Mouse (Mus musculus): ENCODE results near the gene Ing2. TPM values are rescaled to one million over a fixed set of nuclear protein-coding genes. Genes with fewer than 3 reads are reported as not detected.

Gene Ing2
- polyA plus RNA-seq, 1 experiment from 2014 or later: 6.0 TPM

- no peak for ATAC-seq
- Histone ChIP-seq H3K4me2 (ENCODE audit: low read length) (no peak overlapping the region), H3K4me1 (replicated peaks; ENCODE audit: control insufficient read depth, insufficient read depth, low read length) (peaks cover under 1% of the 10 kb centered on the region; the same call in 1 of the 2 replicates), H3K27ac (ENCODE audit: low read length) (no peak overlapping the region), H3K36me3 (ENCODE audit: control insufficient read depth, insufficient read depth) (no peaks in the 10 kb centered on the region), H3K4me3 (replicated peaks; ENCODE audit: low read length) (no peak overlapping the region), H3K9me3 (ENCODE audit: control insufficient read depth, low read length) (peaks cover 8% of the 10 kb centered on the region; the same call in 1 of the 2 replicates), H3K9ac (replicated peaks; ENCODE audit: low read depth, low read length) (no peak overlapping the region), H3K27me3 (replicated peaks; ENCODE audit: control insufficient read depth, insufficient read depth, low read length) (no peaks in the 10 kb centered on the region)
- WGBS: 68% methylated on average over 4 of the region's 4 CpGs
Observed at GRCm38 (mm10) chr8:47637152-47637551, 38.2 kb downstream of the Ing2 start.

- Histone ChIP-seq H3K27me3 (replicated peaks; ENCODE audit: control insufficient read depth, insufficient read depth, low read length) (no peaks in the 10 kb centered on the region), H3K36me3 (ENCODE audit: control insufficient read depth, insufficient read depth) (no peaks in the 10 kb centered on the region), H3K27ac (ENCODE audit: low read length) (no peak overlapping the region), H3K9ac (replicated peaks; ENCODE audit: low read depth, low read length) (no peak overlapping the region), H3K4me2 (ENCODE audit: low read length) (no peak overlapping the region), H3K4me1 (replicated peaks; ENCODE audit: control insufficient read depth, insufficient read depth, low read length) (no peaks in the 10 kb centered on the region), H3K9me3 (ENCODE audit: control insufficient read depth, low read length) (0 out of 2 replicates have a peak, but pooled peaks cover 3% of the 10 kb centered on the region), H3K4me3 (replicated peaks; ENCODE audit: low read length) (no peak overlapping the region)
- 83% methylated on average over 3 of the region's 3 CpGs for WGBS
- no peak for ATAC-seq
Observed at GRCm38 (mm10) chr8:47636032-47636431, 39.3 kb downstream of the Ing2 start.

- no peak overlapping the region for H3K27ac ChIP-seq (ENCODE audit: low read length)
- 41% methylated on average over 10 of the region's 10 CpGs for WGBS
- no peaks in the 10 kb centered on the region for H3K27me3 ChIP-seq (replicated peaks; ENCODE audit: control insufficient read depth, insufficient read depth, low read length)
- no peak overlapping the region for H3K9ac ChIP-seq (replicated peaks; ENCODE audit: low read depth, low read length)
- H3K9me3 ChIP-seq (ENCODE audit: control insufficient read depth, low read length): peaks cover 6% of the 10 kb centered on the region; the same call in 1 of the 2 replicates
- no peak overlapping the region for H3K4me2 ChIP-seq (ENCODE audit: low read length)
- no peak for ATAC-seq
- no peaks in the 10 kb centered on the region for H3K36me3 ChIP-seq (ENCODE audit: control insufficient read depth, insufficient read depth)
- no peaks in the 10 kb centered on the region for H3K4me1 ChIP-seq (replicated peaks; ENCODE audit: control insufficient read depth, insufficient read depth, low read length)
- no peak overlapping the region for H3K4me3 ChIP-seq (replicated peaks; ENCODE audit: low read length)
Observed at GRCm38 (mm10) chr8:47634791-47635341, 40.5 kb downstream of the Ing2 start.

GRCm38 (mm10) chr8:47621144-47621543 is 54.2 kb downstream of the Ing2 start:
- Histone ChIP-seq H3K27ac (ENCODE audit: low read length) (no peak overlapping the region), H3K4me2 (ENCODE audit: low read length) (no peak overlapping the region), H3K4me1 (replicated peaks; ENCODE audit: control insufficient read depth, insufficient read depth, low read length) (no peaks in the 10 kb centered on the region), H3K9ac (replicated peaks; ENCODE audit: low read depth, low read length) (no peak overlapping the region), H3K36me3 (ENCODE audit: control insufficient read depth, insufficient read depth) (no peaks in the 10 kb centered on the region), H3K27me3 (replicated peaks; ENCODE audit: control insufficient read depth, insufficient read depth, low read length) (no peaks in the 10 kb centered on the region), H3K4me3 (replicated peaks; ENCODE audit: low read length) (no peak overlapping the region), H3K9me3 (ENCODE audit: control insufficient read depth, low read length) (peaks cover 5% of the 10 kb centered on the region)
- 90% methylated on average over 1 of the region's 1 CpGs for WGBS
- ATAC-seq: no peak

Other genes starting within 250 kb of the Ing2 start
- 42.1 and 43.5 TPM in 2 replicates for gene Stox2, start 229.2 kb downstream of the Ing2 start, polyA plus RNA-seq (2015; fragmentation: Nextera tagmentation; extraction: Ambion mirVana)
- gene Trappc11, start 142.1 kb downstream of the Ing2 start, polyA plus RNA-seq (2015; fragmentation: Nextera tagmentation; extraction: Ambion mirVana): 44.5 and 46.2 TPM in 2 replicates
- 33.4 and 37.9 TPM in 2 replicates for gene Rwdd4a, start 141.9 kb downstream of the Ing2 start, polyA plus RNA-seq (2015; fragmentation: Nextera tagmentation; extraction: Ambion mirVana)
- 44.4 and 52.2 TPM in 2 replicates for gene Cdkn2aip, start 38.4 kb upstream of the Ing2 start, polyA plus RNA-seq (2015; fragmentation: Nextera tagmentation; extraction: Ambion mirVana)
- gene Cldn24, start 146.6 kb upstream of the Ing2 start, polyA plus RNA-seq (2015; fragmentation: Nextera tagmentation; extraction: Ambion mirVana): not detected in 2 replicates
- not detected in 2 replicates for gene Cldn22, start 148.9 kb upstream of the Ing2 start, polyA plus RNA-seq (2015; fragmentation: Nextera tagmentation; extraction: Ambion mirVana)

Measured in forebrain, embryonic 16.5 days (tissue).